Mouse (Mus musculus) limb, embryonic 15.5 days (tissue): ENCODE data around the gene Tpcn2. TPM values are rescaled to one million over a fixed set of nuclear protein-coding genes. Genes with fewer than 3 reads are reported as not detected.

Source experiments
- ATAC-seq: fragments of 200-750 bp; cut with Nextera tagmentation; 2 replicates; pipeline ENCODE4 v1.8.0; 2017; ENCODE audit warnings: low read depth, moderate TSS enrichment; ENCODE audit not compliant: insufficient number of reproducible peaks, low FRiP score, low TSS enrichment
- H3K27ac ChIP-seq: fragments of 300-500 bp; sonication (generic); 2 replicates; pipeline ENCODE4 v1.5.1; 2015; ENCODE audit warnings: moderate library complexity, mild to moderate bottlenecking, inconsistent platforms
- H3K27me3 ChIP-seq: fragments of 300-500 bp; sonication (generic); 2 replicates; pipeline ENCODE4 v1.6.1; 2015; ENCODE audit warnings: inconsistent platforms
- H3K36me3 ChIP-seq: fragments of 300-500 bp; sonication (generic); 2 replicates; pipeline ENCODE4 v1.6.1; 2015; ENCODE audit warnings: inconsistent platforms
- H3K4me1 ChIP-seq: fragments of 300-500 bp; sonication (generic); 2 replicates; pipeline ENCODE4 v1.6.1; 2015; ENCODE audit warnings: inconsistent platforms
- H3K4me2 ChIP-seq: fragments of 300-500 bp; sonication (generic); 2 replicates; pipeline ENCODE4 v1.6.1; 2015; ENCODE audit warnings: mild to moderate bottlenecking, inconsistent platforms
- H3K4me3 ChIP-seq: fragments of 300-500 bp; sonication (generic); 2 replicates; pipeline ENCODE4 v1.5.1; 2015; ENCODE audit warnings: mild to moderate bottlenecking, inconsistent platforms
- H3K9ac ChIP-seq: fragments of 300-500 bp; sonication (generic); 2 replicates; pipeline ENCODE4 v1.6.1; 2015; ENCODE audit warnings: inconsistent platforms
- H3K9me3 ChIP-seq: fragments of 300-500 bp; sonication (generic); 2 replicates; pipeline ENCODE4 v1.6.1; 2016; ENCODE audit warnings: inconsistent platforms
- WGBS: fragments of 180-500 bp; shearing (Covaris S2); methylation state at CpG from one replicate; pipeline ENCODE4 v1.1.7; 2015; 5-methylcytosine and 5-hydroxymethylcytosine counted together
- polyA plus RNA-seq: library from polyadenylated mRNA; unstranded; fragments of >200 nt; fragmentation: Nextera tagmentation; extraction: Ambion mirVana; gene quantifications from 2 replicates; pipeline ENCODE4 v1.2.1, GENCODE M21; 2015

The Tpcn2 gene
- polyA plus RNA-seq, 1 experiment from 2014 or later = 10.8 TPM

- no peaks in the 10 kb centered on the region for H3K4me1 ChIP-seq
- H3K9ac ChIP-seq = no peak overlapping the region
- H3K27me3 ChIP-seq = no peaks in the 10 kb centered on the region
- no peak overlapping the region for H3K27ac ChIP-seq
- no peak overlapping the region for H3K4me2 ChIP-seq
- WGBS = 64% methylated on average over 4 of the region's 4 CpGs
- no peaks in the 10 kb centered on the region for H3K9me3 ChIP-seq
- no peaks in the 10 kb centered on the region for H3K36me3 ChIP-seq
- no peak overlapping the region for H3K4me3 ChIP-seq
- ATAC-seq = no peak
Measured at GRCm38 (mm10) chr7:145308866-145309265, 25.1 kb upstream of the Tpcn2 start.

GRCm38 (mm10) chr7:145308061-145308675, 24.4 kb upstream of the Tpcn2 start:
- Histone ChIP-seq H3K9me3 (no peaks in the 10 kb centered on the region), H3K9ac (no peak overlapping the region), H3K36me3 (no peaks in the 10 kb centered on the region), H3K27me3 (no peaks in the 10 kb centered on the region), H3K4me2 (no peak overlapping the region), H3K4me1 (peaks cover 4% of the 10 kb centered on the region), H3K4me3 (no peak overlapping the region), H3K27ac (no peak overlapping the region)
- 77% methylated on average over 30 of the region's 30 CpGs for WGBS
- ATAC-seq = no peak

GRCm38 (mm10) chr7:145307636-145308035, 23.8 kb upstream of the Tpcn2 start:
- peaks cover 9% of the 10 kb centered on the region for H3K4me1 ChIP-seq
- H3K4me2 ChIP-seq = no peak overlapping the region
- WGBS = 84% methylated on average over 10 of the region's 10 CpGs
- no peak for ATAC-seq
- H3K27me3 ChIP-seq = no peaks in the 10 kb centered on the region
- no peak overlapping the region for H3K27ac ChIP-seq
- no peaks in the 10 kb centered on the region for H3K36me3 ChIP-seq
- no peak overlapping the region for H3K4me3 ChIP-seq
- H3K9me3 ChIP-seq = no peaks in the 10 kb centered on the region
- H3K9ac ChIP-seq = no peak overlapping the region

- ATAC-seq = no peak
- 71% methylated on average over 2 of the region's 2 CpGs for WGBS
Measured at GRCm38 (mm10) chr7:145304153-145304552, 20.3 kb upstream of the Tpcn2 start.

GRCm38 (mm10) chr7:145302488-145303285, 18.9 kb upstream of the Tpcn2 start:
- H3K36me3 ChIP-seq = no peaks in the 10 kb centered on the region
- no peaks in the 10 kb centered on the region for H3K27me3 ChIP-seq
- peak overlapping the region; percentile 40 for H3K4me2 ChIP-seq
- WGBS = 6% methylated on average over 20 of the region's 20 CpGs
- H3K27ac ChIP-seq = peak overlapping the region; percentile 79
- peak; percentile 81 for ATAC-seq
- H3K9ac ChIP-seq = no peak overlapping the region
- peak overlapping the region; percentile 27 for H3K4me3 ChIP-seq
- H3K4me1 ChIP-seq = peaks cover 41% of the 10 kb centered on the region
- no peaks in the 10 kb centered on the region for H3K9me3 ChIP-seq

More at GRCm38 (mm10) chr7:145304153-145304552, 20.3 kb upstream of the Tpcn2 start:
- Histone ChIP-seq H3K4me3 (no peak overlapping the region), H3K36me3 (no peaks in the 10 kb centered on the region), H3K27me3 (no peaks in the 10 kb centered on the region), H3K27ac (no peak overlapping the region), H3K9me3 (no peaks in the 10 kb centered on the region), H3K4me1 (peaks cover 37% of the 10 kb centered on the region), H3K9ac (no peak overlapping the region), H3K4me2 (no peak overlapping the region)

- Histone ChIP-seq H3K4me3 (peak overlapping the region; percentile 27), H3K36me3 (no peaks in the 10 kb centered on the region), H3K9ac (no peak overlapping the region), H3K27me3 (no peaks in the 10 kb centered on the region), H3K4me2 (peak overlapping the region; percentile 40), H3K27ac (peak overlapping the region; percentile 80), H3K9me3 (no peaks in the 10 kb centered on the region), H3K4me1 (peaks cover 41% of the 10 kb centered on the region)
- ATAC-seq = no peak
- WGBS = 72% methylated on average over 6 of the region's 6 CpGs
Measured at GRCm38 (mm10) chr7:145301341-145302005, 17.7 kb upstream of the Tpcn2 start.

GRCm38 (mm10) chr7:145301008-145301340, 17.2 kb upstream of the Tpcn2 start:
- H3K4me2 ChIP-seq = peak overlapping the region; percentile 40
- H3K36me3 ChIP-seq = no peaks in the 10 kb centered on the region
- no peaks in the 10 kb centered on the region for H3K9me3 ChIP-seq
- no peaks in the 10 kb centered on the region for H3K27me3 ChIP-seq
- H3K4me1 ChIP-seq = peaks cover 41% of the 10 kb centered on the region
- no peak for ATAC-seq
- peak overlapping the region; percentile 27 for H3K4me3 ChIP-seq
- no peak overlapping the region for H3K9ac ChIP-seq
- H3K27ac ChIP-seq = peak overlapping the region; percentile 80

GRCm38 (mm10) chr7:145300321-145301007, 16.7 kb upstream of the Tpcn2 start, which contains the start of gene Mrgprf:
Gene Mrgprf, plus strand, starts transcription at chr7:145300828.
- WGBS = 23% methylated on average over 12 of the region's 13 CpGs
- Histone ChIP-seq H3K4me1 (peaks cover 41% of the 10 kb centered on the region), H3K9me3 (no peaks in the 10 kb centered on the region), H3K27ac (peak within 1 kb of the TSS; percentile 80), H3K9ac (no peak within 1 kb of the TSS), H3K27me3 (no peaks in the 10 kb centered on the region), H3K36me3 (no peaks in the 10 kb centered on the region), H3K4me2 (peak within 1 kb of the TSS; percentile 40), H3K4me3 (peak within 1 kb of the TSS; percentile 27)
- no peak; the same call in 1 of the 2 replicates for ATAC-seq

GRCm38 (mm10) chr7:145299562-145300320, 15.9 kb upstream of the Tpcn2 start:
- Histone ChIP-seq H3K36me3 (no peaks in the 10 kb centered on the region), H3K27me3 (no peaks in the 10 kb centered on the region), H3K9me3 (no peaks in the 10 kb centered on the region), H3K4me2 (no peak overlapping the region), H3K27ac (peak overlapping the region; percentile 80), H3K4me1 (peaks cover 41% of the 10 kb centered on the region), H3K4me3 (no peak overlapping the region), H3K9ac (no peak overlapping the region)
- WGBS = 45% methylated on average over 7 of the region's 7 CpGs
- no peak for ATAC-seq

GRCm38 (mm10) chr7:145298666-145299490, 15.1 kb upstream of the Tpcn2 start:
- no peak overlapping the region for H3K4me2 ChIP-seq
- ATAC-seq = no peak
- no peak overlapping the region for H3K27ac ChIP-seq
- H3K36me3 ChIP-seq = no peaks in the 10 kb centered on the region
- H3K4me3 ChIP-seq = no peak overlapping the region
- 57% methylated on average over 3 of the region's 3 CpGs for WGBS
- H3K9me3 ChIP-seq = no peaks in the 10 kb centered on the region
- H3K9ac ChIP-seq = no peak overlapping the region
- H3K27me3 ChIP-seq = no peaks in the 10 kb centered on the region
- peaks cover 41% of the 10 kb centered on the region for H3K4me1 ChIP-seq
